Mouse (Mus musculus) liver, adult 2 months (tissue): ENCODE measurements at regions not wholly inside any gene's neighbourhood (a gene's known extent, or its start where the extent isn't known, plus 50 kb on each side); places are given as distances from the start of the nearest gene placed in this dataset.

ENCODE experiments used
- DNase-seq: peaks from one replicate; pipeline ENCODE4 v3.0.0-alpha.2; 2011; ENCODE audit warnings: low read depth, low spot score; ENCODE audit errors: extremely low read depth
- H3K27ac ChIP-seq: fragments of 200-500 bp; replicated peaks from 2 replicates; pipeline ENCODE4 v1.5.1; 2012; ENCODE audit warnings: low read depth, mild to moderate bottlenecking, control low read depth, inconsistent platforms, low read length; ENCODE audit not compliant: insufficient read depth
- H3K27me3 ChIP-seq: fragments of 200-500 bp; 2 replicates; pipeline ENCODE4 v1.6.1; 2012; ENCODE audit warnings: mild to moderate bottlenecking, moderate library complexity, low read length, inconsistent platforms; ENCODE audit not compliant: control insufficient read depth, insufficient read depth
- H3K36me3 ChIP-seq: fragments of 200-500 bp; 2 replicates; pipeline ENCODE4 v1.6.1; 2012; ENCODE audit warnings: low read length, inconsistent platforms; ENCODE audit not compliant: control insufficient read depth, insufficient read depth
- H3K4me1 ChIP-seq: fragments of 200-500 bp; 2 replicates; pipeline ENCODE4 v1.6.1; 2011; ENCODE audit warnings: low read length; ENCODE audit not compliant: control insufficient read depth, insufficient read depth
- H3K4me3 ChIP-seq: fragments of 200-500 bp; 2 replicates; pipeline ENCODE4 v1.5.1; 2011; ENCODE audit warnings: low read depth, mild to moderate bottlenecking, control low read depth, low read length, moderate library complexity; ENCODE audit not compliant: insufficient read depth
- H3K79me2 ChIP-seq: fragments of 200-500 bp; 2 replicates; pipeline ENCODE4 v1.6.1; 2012; ENCODE audit warnings: inconsistent platforms, mild to moderate bottlenecking, low read length, moderate library complexity; ENCODE audit not compliant: control insufficient read depth, insufficient read depth
- H3K9ac ChIP-seq: fragments of 200-500 bp; 2 replicates; pipeline ENCODE4 v1.6.1; 2012; ENCODE audit warnings: low read depth, mild to moderate bottlenecking, control low read depth, inconsistent platforms, low read length
- CTCF ChIP-seq: fragments of 200-500 bp; IDR thresholded peaks from 2 replicates; pipeline ENCODE4 v1.5.1; 2011; ENCODE audit warnings: low read depth, low read length, control low read depth
- POLR2A ChIP-seq: fragments of 200-500 bp; IDR thresholded peaks from 2 replicates; pipeline ENCODE4 v1.6.1; 2011; ENCODE audit warnings: low read length, control low read depth; ENCODE audit not compliant: insufficient read depth; ENCODE audit errors: extremely low read depth
- WGBS: fragments of 180-500 bp; shearing (Covaris S2); methylation state at CpG from one replicate; pipeline ENCODE4 v1.1.7; 2018; 5-methylcytosine and 5-hydroxymethylcytosine counted together

- TF ChIP-seq POLR2A (no peak), CTCF (no peak)
- DNase-seq: no peak
- H3K27ac ChIP-seq: no peak overlapping the region
- H3K4me3 ChIP-seq: no peak overlapping the region
- H3K4me1 ChIP-seq: no peaks in the 10 kb centered on the region
- H3K36me3 ChIP-seq: no peaks in the 10 kb centered on the region
- H3K27me3 ChIP-seq: no peaks in the 10 kb centered on the region
- H3K79me2 ChIP-seq: no peaks in the 10 kb centered on the region
- WGBS: 74% methylated on average over 2 of the region's 2 CpGs
- H3K9ac ChIP-seq: no peak overlapping the region
Measured at GRCm38 (mm10) chr1:57032407-57032806, 54.0 kb upstream of the Satb2 start.

- WGBS: 86% methylated on average over 2 of the region's 2 CpGs
- no peaks in the 10 kb centered on the region for H3K27me3 ChIP-seq
- TF ChIP-seq POLR2A (no peak), CTCF (no peak)
- no peak overlapping the region for H3K4me3 ChIP-seq
- no peaks in the 10 kb centered on the region for H3K36me3 ChIP-seq
- H3K79me2 ChIP-seq: no peaks in the 10 kb centered on the region
- H3K9ac ChIP-seq: no peak overlapping the region
- no peak overlapping the region for H3K27ac ChIP-seq
- no peaks in the 10 kb centered on the region for H3K4me1 ChIP-seq
- no peak for DNase-seq
Measured at GRCm38 (mm10) chr1:57033244-57033643, 54.8 kb upstream of the Satb2 start.

- 80% methylated on average over 6 of the region's 6 CpGs for WGBS
- Histone ChIP-seq H3K36me3 (no peaks in the 10 kb centered on the region), H3K4me3 (no peak overlapping the region), H3K27me3 (no peaks in the 10 kb centered on the region), H3K79me2 (no peaks in the 10 kb centered on the region), H3K4me1 (no peaks in the 10 kb centered on the region), H3K27ac (no peak overlapping the region), H3K9ac (no peak overlapping the region)
- no peak for TF ChIP-seq CTCF
- no peak for TF ChIP-seq POLR2A
- DNase-seq: no peak
Measured at GRCm38 (mm10) chr1:57034411-57034810, 56.0 kb upstream of the Satb2 start.

- H3K36me3 ChIP-seq: no peaks in the 10 kb centered on the region
- no peaks in the 10 kb centered on the region for H3K27me3 ChIP-seq
- TF ChIP-seq POLR2A (no peak), CTCF (no peak)
- no peak overlapping the region for H3K9ac ChIP-seq
- no peak for DNase-seq
- no peaks in the 10 kb centered on the region for H3K79me2 ChIP-seq
- H3K4me1 ChIP-seq: no peaks in the 10 kb centered on the region
- no peak overlapping the region for H3K27ac ChIP-seq
- WGBS: 84% methylated on average over 3 of the region's 3 CpGs
- H3K4me3 ChIP-seq: no peak overlapping the region
Measured at GRCm38 (mm10) chr1:57036382-57036781, 57.9 kb upstream of the Satb2 start.

- no peaks in the 10 kb centered on the region for H3K79me2 ChIP-seq
- 52% methylated on average over 8 of the region's 8 CpGs for WGBS
- H3K4me3 ChIP-seq: no peak overlapping the region
- no peak overlapping the region for H3K27ac ChIP-seq
- peaks cover 2% of the 10 kb centered on the region; the same call in 1 of the 2 replicates for H3K27me3 ChIP-seq
- no peaks in the 10 kb centered on the region for H3K36me3 ChIP-seq
- H3K9ac ChIP-seq: no peak overlapping the region
- H3K4me1 ChIP-seq: no peaks in the 10 kb centered on the region
- no peak for DNase-seq
- TF ChIP-seq CTCF: no peak
- TF ChIP-seq POLR2A: no peak
Measured at GRCm38 (mm10) chr1:57040201-57040600, 61.8 kb upstream of the Satb2 start.

DNA sequence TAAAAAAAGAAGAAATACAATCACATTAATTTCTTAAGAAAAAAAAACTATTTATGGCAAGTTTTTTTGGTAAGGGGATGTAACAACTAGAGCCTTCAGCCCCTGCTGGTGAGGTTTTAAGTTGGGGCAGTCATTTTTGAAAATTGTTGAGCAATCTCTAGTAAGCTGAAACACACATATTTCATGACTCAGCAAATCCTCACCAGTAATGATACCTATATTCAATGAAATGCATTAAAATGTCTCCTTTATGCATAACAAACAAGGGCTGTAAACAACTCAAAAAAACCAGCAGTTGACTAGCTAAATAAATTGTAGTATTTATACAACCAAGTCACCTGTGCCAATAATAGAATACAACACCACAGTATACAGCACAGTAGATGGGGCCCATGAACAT lies 63.1 kb upstream of the Satb2 start:
- H3K4me3 ChIP-seq: no peak overlapping the region
- DNase-seq: no peak
- H3K9ac ChIP-seq: no peak overlapping the region
- no peaks in the 10 kb centered on the region for H3K79me2 ChIP-seq
- TF ChIP-seq CTCF: no peak
- no peak for TF ChIP-seq POLR2A
- no peak overlapping the region for H3K27ac ChIP-seq
- H3K4me1 ChIP-seq: no peaks in the 10 kb centered on the region
- peaks cover 2% of the 10 kb centered on the region; the same call in 1 of the 2 replicates for H3K27me3 ChIP-seq
- no peaks in the 10 kb centered on the region for H3K36me3 ChIP-seq
